Mouse (Mus musculus) adrenal gland, postnatal 14 days (tissue): ENCODE results near the gene Lalba. TPM values are rescaled to one million over a fixed set of nuclear protein-coding genes. Genes with fewer than 3 reads are reported as not detected.
A peak's percentile ranks its signal among the peaks of the same experiment; 100 is the strongest.
"Not testable (repeated sequence)": the region's sequence is repeated elsewhere in the genome, so short reads cannot be mapped to it uniquely, and the experiment has no call there.

ENCODE experiments used
- DNase-seq: peaks from one replicate; pipeline ENCODE4 v3.0.0; 2021; ENCODE audit warnings: mixed read lengths
- microRNA-seq, 2 experiments: library from miRNA; unstranded; fragments of <30 nt; microRNA quantifications; one replicate each; pipeline ENCODE4 v1.2.0; 2021
- total RNA-seq: library from RNA; stranded (reverse); gene quantifications from 2 replicates; pipeline ENCODE4 v1.2.3, GENCODE M21; 2021

Lalba gene
- total RNA-seq, 1 experiment from 2014 or later: not detected

DNA sequence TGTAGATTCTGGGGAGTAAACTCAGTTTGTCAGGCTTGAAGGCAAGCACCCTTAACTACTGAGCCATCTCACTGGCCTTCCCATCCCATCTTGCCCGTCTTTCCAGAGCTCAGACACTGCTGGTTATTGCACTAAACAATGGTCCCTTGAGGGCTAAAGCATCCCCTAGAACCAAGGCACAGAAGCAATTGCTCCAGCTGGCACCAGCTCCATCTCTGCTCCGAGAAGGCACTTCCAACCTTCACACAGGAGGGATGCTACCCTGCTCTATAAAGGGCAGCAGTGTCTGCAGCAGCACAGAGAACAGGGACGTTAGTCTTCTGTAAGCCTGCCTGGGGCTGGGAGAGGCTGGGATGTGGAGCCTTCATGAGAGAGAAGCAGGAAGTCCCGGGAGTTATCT is 9.6 kb upstream of the Lalba start, which contains the start of gene Olfr279:
TSS of gene Olfr279 (plus strand) at position 301 of the 400 bp plus-strand sequence.
- no peak for DNase-seq

DNA sequence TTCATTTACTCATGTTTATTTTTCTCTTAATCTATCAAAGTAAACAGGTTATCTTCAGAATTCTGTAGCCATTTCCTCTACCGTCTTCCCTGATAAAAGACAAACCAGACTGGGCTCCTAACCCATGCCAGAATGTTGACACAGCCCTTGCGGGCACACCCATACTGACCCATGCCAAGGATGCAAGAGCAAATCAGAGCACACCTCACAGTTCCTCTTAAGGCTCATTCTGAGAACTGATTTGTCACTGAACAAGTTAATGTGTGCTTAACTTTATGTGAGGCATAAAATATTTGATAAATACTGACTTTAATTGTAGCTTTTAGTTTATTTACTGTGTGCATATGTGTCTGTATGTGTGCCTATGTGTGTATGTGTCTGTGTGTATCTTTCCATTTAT is 8.8 kb upstream of the Lalba start:
- no peak for DNase-seq

DNA sequence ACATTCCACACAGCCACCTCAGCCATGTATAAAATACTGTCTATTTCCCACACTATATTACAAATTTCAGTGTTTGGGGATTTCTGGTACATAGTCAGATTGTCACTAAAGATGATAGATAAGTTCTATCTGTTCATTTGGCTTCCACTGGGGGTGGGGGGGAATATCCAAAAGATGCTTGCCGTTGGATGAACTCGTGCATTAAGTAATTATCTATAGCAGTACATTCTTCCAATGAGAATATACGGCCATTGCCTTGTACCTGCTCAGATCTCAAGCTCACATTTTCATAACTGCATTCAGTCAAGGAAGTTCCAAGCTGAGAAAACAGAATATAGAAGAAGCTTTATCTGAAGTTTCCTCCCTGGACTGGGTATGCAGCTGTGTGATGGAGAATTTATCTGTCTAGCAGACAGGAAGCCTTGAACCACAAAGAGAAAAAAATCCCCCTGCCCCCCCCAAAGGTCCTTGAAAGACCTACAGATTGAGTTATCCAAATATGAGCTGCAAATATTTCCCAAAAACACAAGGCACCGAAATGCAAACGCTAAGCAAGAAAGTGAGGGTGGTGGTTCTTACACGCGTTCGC is 4.0 kb upstream of the Lalba start:
- DNase-seq: no peak

DNA sequence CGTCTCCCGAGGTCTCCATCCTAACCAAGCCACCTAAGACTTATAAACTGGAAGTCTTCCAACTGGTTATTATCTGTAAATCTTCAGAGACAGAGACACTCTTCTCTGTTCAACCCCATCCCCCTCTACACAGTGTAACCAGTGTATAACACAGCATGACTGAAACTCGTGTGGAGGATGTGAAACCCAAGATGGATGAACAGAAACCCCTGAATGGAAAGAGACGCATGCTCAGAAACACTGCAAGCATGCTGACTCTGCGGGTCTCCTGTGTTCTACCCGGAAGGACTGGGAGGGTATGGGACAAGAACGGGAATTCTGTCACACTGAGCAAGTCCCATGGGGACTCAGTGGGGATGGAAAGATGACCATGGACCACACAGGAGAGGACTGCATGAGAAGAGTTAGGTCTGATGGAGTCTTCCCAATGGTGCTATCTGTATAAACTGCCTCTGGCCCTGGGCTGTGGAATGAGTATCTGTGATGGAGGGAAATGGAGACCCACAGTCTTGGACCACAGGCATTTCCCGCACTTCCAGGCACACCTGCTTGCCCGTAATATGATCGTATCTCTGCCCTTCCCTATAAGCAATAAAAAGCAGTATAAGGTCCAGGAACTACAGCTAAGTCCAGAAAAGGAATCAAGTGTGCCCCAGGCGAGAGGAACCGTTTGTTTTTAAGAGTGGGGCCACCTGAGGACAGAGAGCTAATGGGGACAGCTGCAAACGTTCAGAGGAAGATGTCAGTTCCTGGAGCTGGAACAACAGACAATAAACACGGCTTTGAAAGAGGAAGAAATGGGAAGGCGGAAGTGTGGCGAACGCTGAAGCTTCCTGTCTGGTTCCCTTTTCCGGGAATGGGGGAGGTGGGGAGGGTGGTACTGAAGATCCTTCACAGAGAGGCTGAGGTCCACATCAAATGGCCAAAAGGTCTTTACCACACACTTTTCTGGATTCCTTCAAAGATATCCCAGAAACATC is 1.7 kb upstream of the Lalba start:
- DNase-seq: peak; percentile 18

DNA sequence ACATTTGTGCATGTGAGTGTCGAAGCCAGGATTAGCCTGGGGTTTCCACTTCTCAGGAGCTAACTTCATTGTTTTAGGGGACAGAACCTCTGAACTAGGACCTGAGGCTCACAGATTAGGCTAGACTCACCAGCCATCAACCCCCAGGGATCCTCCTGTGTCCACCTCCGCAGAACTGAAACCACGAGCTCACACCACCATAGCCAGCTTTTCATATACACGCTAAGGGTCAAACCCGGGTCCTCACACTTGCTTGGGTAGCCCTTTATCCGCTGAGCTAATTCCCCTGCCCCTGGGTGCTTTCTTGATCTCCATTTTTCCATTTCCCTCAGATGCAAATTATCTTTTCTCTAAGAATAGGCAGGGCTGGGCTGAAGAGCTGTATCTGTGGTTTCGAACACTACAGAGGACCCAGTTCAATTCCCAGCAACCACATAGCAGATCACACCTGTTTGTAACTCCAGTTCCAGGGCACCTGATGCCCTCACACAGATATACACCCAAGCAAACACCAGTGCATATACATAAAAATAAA is 2.9 kb downstream of the Lalba start:
- no peak for DNase-seq

DNA sequence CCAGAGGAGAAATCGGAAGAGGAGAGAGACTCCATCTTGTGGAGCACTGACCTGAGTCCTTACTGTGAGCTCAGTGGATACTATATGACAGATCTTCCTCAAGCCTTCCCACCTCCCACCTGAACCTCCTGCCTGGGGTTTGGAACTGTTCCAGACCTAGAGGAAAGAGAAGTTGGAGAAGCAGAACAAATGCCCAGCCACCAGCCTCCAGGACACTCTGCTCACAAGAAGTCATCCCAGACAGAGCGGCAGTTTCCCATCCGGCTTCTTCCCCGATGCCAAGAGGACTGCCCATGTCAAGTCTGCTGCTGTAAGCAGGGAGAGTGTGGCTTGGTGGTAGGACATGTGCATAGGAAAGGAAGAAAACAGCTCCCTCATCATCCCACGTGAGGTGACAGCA is 6.2 kb downstream of the Lalba start:
- no peak for DNase-seq

DNA sequence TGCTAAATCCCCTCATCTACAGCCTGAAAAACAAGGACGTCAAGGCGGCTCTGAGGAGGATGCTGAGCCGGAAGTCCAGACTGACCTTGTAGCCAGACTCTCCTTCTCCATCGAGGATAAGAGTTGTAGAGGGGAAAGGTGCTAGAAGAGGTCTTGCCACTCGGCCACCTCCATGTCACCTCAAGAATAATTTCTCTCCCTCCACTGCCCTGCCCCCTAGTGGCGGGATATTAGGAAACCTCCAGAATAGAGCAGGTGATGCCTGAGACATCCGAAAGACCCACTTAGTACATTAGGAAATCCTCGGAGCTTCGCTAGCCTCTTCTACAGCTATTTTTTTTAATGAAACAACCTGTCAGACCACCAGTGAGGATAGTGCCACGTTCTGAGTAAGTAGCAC is 7.1 kb downstream of the Lalba start:
- DNase-seq: peak; percentile 78

DNA sequence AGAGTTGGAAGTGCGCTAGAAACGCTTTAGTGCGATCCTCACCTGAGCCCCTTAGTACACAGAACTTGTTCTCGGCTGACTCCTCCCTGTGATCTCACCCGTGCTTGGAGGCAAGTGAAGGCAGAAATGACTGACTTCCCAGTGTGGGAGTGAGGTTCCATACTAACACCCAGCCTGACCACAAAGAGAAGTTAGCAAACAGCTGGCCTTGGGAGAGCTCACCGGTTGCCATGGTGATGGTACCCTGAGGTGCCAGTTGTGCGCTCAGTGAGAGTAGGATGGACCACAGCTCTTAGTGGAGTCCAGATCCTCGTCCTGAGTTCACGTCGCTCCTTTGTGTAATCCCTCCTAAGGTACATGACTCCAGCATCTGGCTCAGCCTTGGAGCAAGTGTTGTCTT is 7.6 kb downstream of the Lalba start:
- DNase-seq: no peak

DNA sequence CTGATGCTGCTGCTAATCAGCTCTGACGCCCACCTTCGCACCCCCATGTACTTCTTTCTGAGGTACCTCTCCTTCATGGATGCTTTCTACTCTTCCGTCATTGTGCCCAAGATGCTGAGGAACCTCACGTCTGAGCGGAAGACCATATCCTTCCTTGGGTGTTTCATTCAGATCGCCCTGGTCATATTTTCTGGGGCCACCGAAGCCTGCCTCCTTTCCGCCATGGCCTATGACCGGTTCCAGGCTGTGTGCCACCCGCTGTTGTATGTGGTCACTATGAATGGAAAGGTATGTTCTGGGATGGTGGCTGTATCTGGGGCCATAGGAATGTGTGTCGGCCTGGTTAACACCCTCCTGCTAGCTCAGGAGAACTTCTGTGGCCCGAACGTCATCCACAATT is 11.0 kb downstream of the Lalba start:
- no peak for DNase-seq

DNA sequence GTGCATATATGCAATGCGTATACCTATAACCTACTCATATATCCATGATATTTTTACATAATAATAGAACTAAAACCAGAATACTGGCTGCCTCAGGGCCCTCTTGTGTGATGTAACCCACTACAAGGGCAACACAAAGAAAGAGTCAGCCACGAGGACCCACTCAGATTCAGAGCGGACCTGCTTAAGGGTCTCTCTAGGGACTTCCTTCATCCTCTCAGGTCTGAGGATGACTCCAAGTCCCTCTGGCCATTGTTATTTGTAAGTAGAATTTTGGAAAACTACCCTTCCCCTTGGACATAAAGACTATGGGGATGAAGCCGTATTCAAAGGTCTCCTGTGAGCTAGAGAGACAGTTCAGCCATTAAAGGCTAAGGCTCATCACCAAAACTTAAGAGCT is 12.9 kb downstream of the Lalba start, which contains the start of gene OR5BS1P:
TSS of gene OR5BS1P (plus strand) at position 301 of the 400 bp plus-strand sequence.
- DNase-seq: no peak

DNA sequence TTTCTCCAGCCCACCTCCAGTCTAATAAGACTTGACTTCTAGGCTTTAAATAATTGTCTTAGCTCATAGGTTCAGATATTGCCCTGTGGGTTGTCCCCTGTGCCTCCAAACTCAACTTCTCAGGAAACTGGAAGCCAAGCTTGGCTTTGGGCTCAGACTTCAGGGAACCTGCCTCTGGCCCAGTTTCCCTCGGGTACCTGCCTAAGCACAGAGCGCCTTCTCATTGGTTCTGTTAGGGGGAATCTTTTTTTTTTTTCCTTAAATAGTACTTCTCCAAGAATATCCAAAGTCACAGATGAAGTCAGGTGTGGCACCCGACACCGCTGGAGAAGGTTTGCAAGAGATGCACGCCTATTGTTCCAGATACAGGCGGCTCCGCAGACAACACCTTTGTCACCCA is 30.2 kb downstream of the Lalba start, which contains the start of gene Olfr281:
TSS of gene Olfr281 (plus strand) at position 301 of the 400 bp plus-strand sequence.
- DNase-seq: no peak

DNA sequence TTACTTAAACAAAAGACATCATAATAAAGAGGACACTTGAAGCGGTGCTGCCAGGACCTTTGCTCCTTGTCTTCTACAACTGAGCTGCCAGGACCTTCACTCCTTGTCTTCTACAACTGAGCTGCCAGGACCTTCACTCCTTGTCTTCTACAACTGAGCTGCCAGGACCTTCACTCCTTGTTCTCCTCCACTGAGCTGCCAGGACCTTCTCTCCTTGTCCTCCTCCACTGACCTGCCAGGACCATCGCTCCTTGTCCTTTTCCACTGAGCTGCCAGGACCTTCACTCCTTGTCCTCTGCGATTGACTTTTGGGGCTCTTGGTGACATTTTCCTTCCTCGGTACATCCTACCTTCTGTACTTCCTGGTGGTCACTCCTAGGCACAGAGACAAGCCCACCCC is 34.0 kb downstream of the Lalba start:
- DNase-seq: peak; percentile 5

DNA sequence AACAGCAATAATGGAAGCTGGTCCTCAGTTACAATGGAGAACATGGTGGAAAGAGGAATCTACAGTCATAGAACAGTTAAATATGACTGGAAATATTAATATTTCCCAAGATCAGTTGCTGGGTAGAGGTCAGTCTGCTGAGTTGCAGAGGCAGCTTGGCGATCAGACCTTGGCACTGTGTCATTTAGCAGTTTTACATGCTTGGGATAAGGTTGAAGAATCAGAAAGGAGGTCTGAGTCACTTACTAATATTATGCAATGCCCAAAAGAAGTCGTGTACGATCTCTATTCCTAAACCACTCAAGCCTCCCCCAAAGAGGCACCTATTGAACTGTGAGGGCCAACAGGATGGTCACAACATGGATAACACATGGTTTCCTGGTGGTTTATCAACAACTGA is 38.0 kb downstream of the Lalba start:
- peak; percentile 46 for DNase-seq

DNA sequence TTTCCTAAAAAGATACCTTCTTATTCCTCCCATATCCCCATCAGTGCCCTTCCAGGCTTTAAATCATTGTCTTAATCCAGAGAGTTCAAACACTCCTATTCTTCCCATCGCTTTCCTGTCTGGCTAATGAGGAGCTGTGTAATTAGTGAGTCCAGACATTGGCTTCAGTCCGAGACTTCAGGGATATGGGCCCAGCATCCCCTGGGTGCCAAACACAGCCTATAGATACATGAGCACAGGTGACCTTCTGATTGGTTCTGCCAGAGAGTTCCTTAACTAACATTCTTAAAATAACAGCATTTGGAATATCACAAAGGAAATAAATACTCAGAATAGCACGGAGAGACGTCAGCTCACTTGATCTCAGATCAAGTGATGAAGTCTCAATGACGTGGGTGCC is 51.6 kb downstream of the Lalba start, which contains the start of gene Olfr282:
TSS of gene Olfr282 (plus strand) at position 301 of the 400 bp plus-strand sequence.
- DNase-seq: not testable (repeated sequence)

Small RNAs within 50 kb of the gene (microRNA-seq; reads per million reads assigned to microRNA genes)
- 13.6 to 57.9 reads per million in 2 experiments for gene Mir1291

Other genes starting within 250 kb of the Lalba start
- gene Olfr286, start 248.3 kb downstream of the Lalba start, total RNA-seq: not detected in 2 replicates
- not detected in 2 replicates for gene H1fnt, start 225.4 kb downstream of the Lalba start, total RNA-seq
- 4.6 and 5.8 TPM in 2 replicates for gene Zfp641, start 186.6 kb downstream of the Lalba start, total RNA-seq
- not detected in 2 replicates for gene Olfr285, start 165.4 kb downstream of the Lalba start, total RNA-seq
- not detected in 2 replicates for gene Olfr284, start 141.7 kb downstream of the Lalba start, total RNA-seq
- not detected in 2 replicates for gene Olfr283, start 101.8 kb downstream of the Lalba start, total RNA-seq
- gene Olfr282, start 51.5 kb downstream of the Lalba start, total RNA-seq: not detected in 2 replicates
- not detected in 2 replicates for gene Olfr281, start 30.1 kb downstream of the Lalba start, total RNA-seq
- gene OR5BS1P, start 12.8 kb downstream of the Lalba start, total RNA-seq: not detected in 2 replicates
- gene Olfr279, start 9.7 kb upstream of the Lalba start, total RNA-seq: not detected in 2 replicates
- 72.5 and 85.8 TPM in 2 replicates for gene Kansl2, start 51.5 kb upstream of the Lalba start, total RNA-seq
- 57.0 and 57.3 TPM in 2 replicates for gene Ccnt1, start 88.2 kb upstream of the Lalba start, total RNA-seq
- gene 4930415O20Rik, start 88.3 kb upstream of the Lalba start, total RNA-seq: 1.1 TPM in 1 of 2 replicates, not detected in the other
- 73.8 and 86.1 TPM in 2 replicates for gene Adcy6, start 127.4 kb upstream of the Lalba start, total RNA-seq
- gene Cacnb3, start 148.1 kb upstream of the Lalba start, total RNA-seq: 12.0 and 18.2 TPM in 2 replicates
- 85.2 and 87.5 TPM in 2 replicates for gene Ddx23, start 180.2 kb upstream of the Lalba start, total RNA-seq
- gene Rnd1, start 194.7 kb upstream of the Lalba start, total RNA-seq: 2.1 and 3.6 TPM in 2 replicates
- 0.96 and 0.98 TPM in 2 replicates for gene Ccdc65, start 225.5 kb upstream of the Lalba start, total RNA-seq
- gene Fkbp11, start 245.5 kb upstream of the Lalba start, total RNA-seq: 7.2 and 7.7 TPM in 2 replicates